Mouse (Mus musculus): ENCODE data around the gene Kcnf1.

- TF ChIP-seq CTCF (IDR thresholded peaks at IDR 0.05; ENCODE audit: insufficient read depth, low read depth, low read length) (no peak), POLR2A (IDR thresholded peaks at IDR 0.05; ENCODE audit: insufficient read depth, low read depth, low read length) (no peak)
Observed at GRCm38 (mm10) chr12:17194140-17194539, 17.5 kb upstream of the Kcnf1 start.
